Mouse (Mus musculus) adipocyte (in vitro differentiated cells): Measurements from ENCODE around the gene Elf4.
A peak's percentile ranks its signal among the peaks of the same experiment; 100 is the strongest.

Experiments used
- DNase-seq: peaks from one replicate; pipeline ENCODE4 v3.0.0-alpha.2; 2016; ENCODE audit warnings: low spot score

Gene Elf4

DNA sequence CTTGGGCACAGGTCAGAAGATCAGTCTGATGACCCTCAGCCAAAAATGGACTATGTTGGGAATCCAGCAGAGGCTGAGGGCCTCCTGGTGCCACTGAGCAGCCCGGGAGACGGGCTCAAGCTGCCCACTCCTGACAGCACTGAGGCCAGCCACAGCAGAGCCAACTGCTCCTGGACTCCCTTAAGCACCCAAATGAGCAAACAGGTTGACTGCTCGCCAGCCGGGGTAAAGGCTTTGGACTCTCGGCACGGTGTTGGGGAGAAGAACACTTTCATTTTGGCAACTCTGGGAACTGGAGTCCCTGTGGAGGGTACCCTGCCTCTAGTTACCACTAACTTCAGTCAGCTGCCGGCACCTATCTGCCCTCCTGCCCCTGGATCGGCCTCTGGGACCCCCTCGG is 95.1 kb downstream of the Elf4 start:
- DNase-seq = peak; percentile 85

DNA sequence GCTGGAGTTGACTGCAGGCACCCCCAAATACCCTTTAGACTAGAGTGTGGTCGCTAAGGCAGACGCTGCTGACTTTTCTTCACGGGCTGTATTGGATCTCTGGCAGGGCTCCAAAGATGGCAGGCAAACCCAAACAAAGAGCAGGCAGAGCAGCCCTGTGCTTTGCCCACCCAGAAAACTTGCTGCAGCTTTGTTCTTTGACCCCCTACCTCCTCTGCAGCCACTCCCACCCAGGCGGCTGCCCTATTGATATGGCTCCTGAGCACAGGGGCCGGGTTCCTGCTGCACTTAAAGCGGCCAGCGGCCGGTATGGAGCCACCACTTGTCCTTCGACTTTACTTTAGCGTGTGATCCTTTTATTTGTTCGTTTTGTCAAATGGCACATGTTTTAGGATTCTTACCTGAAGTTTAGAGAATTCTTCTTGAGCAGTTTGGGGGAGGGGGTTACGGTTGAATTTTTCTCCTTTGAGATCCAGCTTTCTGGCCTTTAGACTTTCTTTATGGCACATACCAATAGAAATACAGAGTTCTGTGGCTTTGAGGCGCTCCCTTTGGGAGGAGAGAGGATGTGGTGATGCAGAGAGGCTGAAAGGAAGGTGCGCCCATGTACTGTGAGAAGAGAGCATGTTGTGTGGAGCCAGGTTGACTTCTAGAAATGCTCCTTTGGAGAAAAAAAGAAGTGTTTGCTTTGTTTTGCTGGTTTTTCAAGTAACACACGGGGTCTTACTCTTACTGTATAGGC is 96.9 kb downstream of the Elf4 start:
- DNase-seq = no peak
